Mouse (Mus musculus): Measurements from ENCODE around the gene Gm45753. TPM values are rescaled to one million over a fixed set of nuclear protein-coding genes. Genes with fewer than 3 reads are reported as not detected.

Gene Gm45753
- polyA plus RNA-seq (2012; rRNA removed), result not detected in 2 replicates

DNA sequence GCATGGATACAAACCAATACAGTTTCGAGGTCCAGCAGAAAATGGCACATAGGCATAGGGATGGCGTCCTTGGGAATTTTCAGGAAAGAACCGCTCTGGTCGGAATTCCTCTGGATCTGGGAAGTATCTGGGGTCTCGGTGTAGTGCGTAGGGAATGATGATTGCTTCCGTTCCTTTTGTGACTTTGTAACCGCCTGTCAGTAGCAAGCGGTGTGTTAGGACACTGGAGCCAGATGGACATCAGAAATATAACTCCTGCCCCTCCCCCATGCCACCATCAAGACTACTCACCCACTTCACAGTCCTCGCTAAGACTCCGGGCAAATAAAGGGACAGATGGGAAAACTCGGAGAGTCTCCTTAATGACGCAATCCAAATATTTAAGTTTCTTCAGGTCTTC, at the start of gene Gm45753:
TSS of gene Gm45753 (minus strand) at position 101 of the 400 bp plus-strand sequence.
- no peak within 1 kb of the TSS for H3K4me3 ChIP-seq (replicated peaks; ENCODE audit: insufficient read depth, low read depth, low read length)
- no peaks in the 10 kb centered on the region for H3K27me3 ChIP-seq (ENCODE audit: control insufficient read depth, insufficient read depth, low read length)
- TF ChIP-seq POLR2A (IDR thresholded peaks at IDR 0.05; ENCODE audit: borderline replicate concordance, insufficient read depth, low read length) (no peak), CTCF (IDR thresholded peaks at IDR 0.05; ENCODE audit: borderline replicate concordance, insufficient read depth, low read depth, low read length) (no peak)
- H3K27ac ChIP-seq (ENCODE audit: insufficient read depth, low read length), result no peak within 1 kb of the TSS
- no peaks in the 10 kb centered on the region for H3K4me1 ChIP-seq (ENCODE audit: control insufficient read depth, insufficient read depth, low read length)
- no peak for DNase-seq
- WGBS, result 92% methylated on average over 13 of the region's 13 CpGs

- Histone ChIP-seq H3K27me3 (ENCODE audit: control insufficient read depth, insufficient read depth, low read length) (no peaks in the 10 kb centered on the region), H3K27ac (ENCODE audit: insufficient read depth, low read length) (no peak overlapping the region), H3K4me3 (replicated peaks; ENCODE audit: insufficient read depth, low read depth, low read length) (no peak overlapping the region), H3K4me1 (ENCODE audit: control insufficient read depth, insufficient read depth, low read length) (no peaks in the 10 kb centered on the region)
- TF ChIP-seq CTCF (IDR thresholded peaks at IDR 0.05; ENCODE audit: borderline replicate concordance, insufficient read depth, low read depth, low read length) (no peak), POLR2A (IDR thresholded peaks at IDR 0.05; ENCODE audit: borderline replicate concordance, insufficient read depth, low read length) (no peak)
- no peak for DNase-seq
- 92% methylated on average over 6 of the region's 6 CpGs for WGBS
Observed at GRCm38 (mm10) chr8:45355809-45356208, 47.5 kb upstream of the Gm45753 start.

DNA sequence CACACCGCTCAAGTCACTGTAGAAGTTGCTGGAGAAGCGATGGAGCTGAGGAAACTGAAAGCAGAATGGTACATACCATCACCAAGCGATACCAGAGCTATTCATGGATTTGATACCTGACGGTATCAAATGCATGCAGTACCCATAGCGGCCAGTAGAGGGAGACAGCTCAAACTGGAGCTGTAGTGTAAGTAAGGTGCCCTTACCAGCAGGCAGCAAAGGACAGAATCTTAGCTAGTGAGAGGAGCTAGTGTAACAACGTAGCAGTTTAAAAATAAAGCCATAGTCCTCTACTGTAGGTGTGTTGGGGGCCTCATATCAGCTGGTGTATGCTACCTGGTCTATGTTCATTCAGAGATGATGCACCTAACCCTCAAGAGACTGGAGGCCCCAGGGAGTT, 36.8 kb upstream of the Gm45753 start:
- WGBS, result 13% methylated on average over 6 of the region's 6 CpGs
- peak; percentile 46 to 60 for DNase-seq
- no peaks in the 10 kb centered on the region for H3K4me1 ChIP-seq (ENCODE audit: control insufficient read depth, insufficient read depth, low read length)
- no peaks in the 10 kb centered on the region for H3K27me3 ChIP-seq (ENCODE audit: control insufficient read depth, insufficient read depth, low read length)
- TF ChIP-seq CTCF (IDR thresholded peaks at IDR 0.05; ENCODE audit: borderline replicate concordance, insufficient read depth, low read depth, low read length), result peak; percentile 85
- no peak for TF ChIP-seq POLR2A (IDR thresholded peaks at IDR 0.05; ENCODE audit: borderline replicate concordance, insufficient read depth, low read length)
- H3K4me3 ChIP-seq (replicated peaks; ENCODE audit: insufficient read depth, low read depth, low read length), result no peak overlapping the region
- no peak overlapping the region for H3K27ac ChIP-seq (ENCODE audit: insufficient read depth, low read length)

GRCm38 (mm10) chr8:45344298-45344697, 36.0 kb upstream of the Gm45753 start:
- TF ChIP-seq POLR2A (IDR thresholded peaks at IDR 0.05; ENCODE audit: borderline replicate concordance, insufficient read depth, low read length) (no peak), CTCF (IDR thresholded peaks at IDR 0.05; ENCODE audit: borderline replicate concordance, insufficient read depth, low read depth, low read length) (no peak)
- Histone ChIP-seq H3K27ac (ENCODE audit: insufficient read depth, low read length) (no peak overlapping the region), H3K4me3 (replicated peaks; ENCODE audit: insufficient read depth, low read depth, low read length) (no peak overlapping the region), H3K27me3 (ENCODE audit: control insufficient read depth, insufficient read depth, low read length) (no peaks in the 10 kb centered on the region), H3K4me1 (ENCODE audit: control insufficient read depth, insufficient read depth, low read length) (no peaks in the 10 kb centered on the region)
- DNase-seq, result no peak
- WGBS, result 96% methylated on average over 8 of the region's 8 CpGs

- no peak for DNase-seq
Observed at GRCm38 (mm10) chr8:45341630-45342628, 33.7 kb upstream of the Gm45753 start.

DNA sequence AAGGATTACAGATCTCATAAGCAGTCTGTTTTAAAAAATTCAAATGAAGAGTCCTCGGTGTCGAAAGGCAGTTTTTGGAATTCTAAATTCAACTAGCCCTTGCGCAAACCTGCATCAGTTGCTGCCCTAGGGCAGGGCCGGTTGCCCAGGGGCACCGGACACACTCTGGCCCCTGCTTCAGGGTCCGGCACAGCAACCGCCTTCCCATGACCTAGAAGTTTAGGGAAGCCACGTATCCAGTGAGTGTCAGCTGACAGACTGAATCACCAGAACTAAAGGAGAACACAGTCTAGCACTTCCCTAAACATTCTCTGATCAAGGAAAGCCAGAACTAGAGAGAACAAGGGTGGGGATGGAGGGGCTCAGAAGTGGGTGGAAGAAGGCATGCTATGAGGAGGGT, 25.2 kb upstream of the Gm45753 start:
- no peak for DNase-seq
- TF ChIP-seq CTCF (IDR thresholded peaks at IDR 0.05; ENCODE audit: borderline replicate concordance, insufficient read depth, low read depth, low read length), result no peak
- no peak for TF ChIP-seq POLR2A (IDR thresholded peaks at IDR 0.05; ENCODE audit: borderline replicate concordance, insufficient read depth, low read length)
- WGBS, result 3% methylated on average over 8 of the region's 8 CpGs
- Histone ChIP-seq H3K4me1 (ENCODE audit: control insufficient read depth, insufficient read depth, low read length) (no peaks in the 10 kb centered on the region), H3K27ac (ENCODE audit: insufficient read depth, low read length) (no peak overlapping the region), H3K27me3 (ENCODE audit: control insufficient read depth, insufficient read depth, low read length) (no peaks in the 10 kb centered on the region), H3K4me3 (replicated peaks; ENCODE audit: insufficient read depth, low read depth, low read length) (peak overlapping the region; percentile 55)

More at GRCm38 (mm10) chr8:45341630-45342628, 33.7 kb upstream of the Gm45753 start:
- TF ChIP-seq POLR2A (IDR thresholded peaks at IDR 0.05; ENCODE audit: borderline replicate concordance, insufficient read depth, low read length), result no peak
- TF ChIP-seq CTCF (IDR thresholded peaks at IDR 0.05; ENCODE audit: borderline replicate concordance, insufficient read depth, low read depth, low read length), result no peak
- H3K27ac ChIP-seq (ENCODE audit: insufficient read depth, low read length), result no peak overlapping the region
- no peaks in the 10 kb centered on the region for H3K4me1 ChIP-seq (ENCODE audit: control insufficient read depth, insufficient read depth, low read length)
- no peaks in the 10 kb centered on the region for H3K27me3 ChIP-seq (ENCODE audit: control insufficient read depth, insufficient read depth, low read length)
- 92% methylated on average over 12 of the region's 12 CpGs for WGBS
- H3K4me3 ChIP-seq (replicated peaks; ENCODE audit: insufficient read depth, low read depth, low read length), result no peak overlapping the region

DNA sequence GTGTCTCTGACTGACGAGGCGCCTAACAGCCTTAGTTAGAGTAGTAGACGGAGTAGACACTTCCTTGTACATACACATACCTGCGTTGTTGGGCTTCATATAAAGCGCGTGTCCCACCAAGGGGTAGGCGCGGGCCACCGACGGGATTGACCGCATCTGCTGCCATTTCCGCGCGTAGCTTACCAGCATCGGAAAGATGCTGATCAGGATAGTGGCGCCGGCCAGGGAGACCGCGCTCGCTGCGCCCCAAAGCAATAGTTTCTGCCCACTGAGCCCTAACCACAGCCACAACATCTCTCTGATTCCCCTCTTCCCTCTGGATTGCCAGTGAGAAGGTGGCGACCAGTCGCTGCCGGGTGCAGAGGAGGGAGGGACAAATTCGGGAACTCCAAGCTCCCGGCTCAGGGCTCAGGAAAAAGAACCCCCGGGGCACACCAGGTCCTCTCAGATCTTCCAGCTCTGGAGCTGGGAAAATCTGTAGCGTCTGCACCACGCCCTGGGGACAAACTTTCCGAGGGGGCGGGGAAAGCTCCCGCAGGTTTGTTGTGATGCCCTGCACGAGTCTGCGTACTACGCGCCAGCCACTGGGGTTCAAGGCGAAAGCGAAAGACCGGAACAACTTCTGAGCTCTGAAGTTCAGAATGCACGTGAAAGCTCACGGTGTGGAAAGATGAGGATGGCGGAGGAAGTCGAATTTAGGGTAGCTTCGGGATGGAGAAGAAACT, 24.6 kb upstream of the Gm45753 start, which contains the start of gene Cyp4v3:
TSS of gene Cyp4v3 (minus strand) at position 532 of the 725 bp plus-strand sequence.
- no peaks in the 10 kb centered on the region for H3K4me1 ChIP-seq (ENCODE audit: control insufficient read depth, insufficient read depth, low read length)
- H3K27me3 ChIP-seq (ENCODE audit: control insufficient read depth, insufficient read depth, low read length), result no peaks in the 10 kb centered on the region
- 2% methylated on average over 44 of the region's 44 CpGs for WGBS
- TF ChIP-seq CTCF (IDR thresholded peaks at IDR 0.05; ENCODE audit: borderline replicate concordance, insufficient read depth, low read depth, low read length) (no peak), POLR2A (IDR thresholded peaks at IDR 0.05; ENCODE audit: borderline replicate concordance, insufficient read depth, low read length) (no peak)
- H3K27ac ChIP-seq (ENCODE audit: insufficient read depth, low read length), result no peak within 1 kb of the TSS
- DNase-seq, result peak; percentile 20 to 29
- peak within 1 kb of the TSS; percentile 55 for H3K4me3 ChIP-seq (replicated peaks; ENCODE audit: insufficient read depth, low read depth, low read length)
